Mouse (Mus musculus) right cerebral cortex, postnatal 4 days (tissue): ENCODE results near the gene Adk.

Experiments
- DNase-seq: peaks from one replicate; pipeline ENCODE4 v3.0.0-alpha.2; 2022

Gene Adk

DNA sequence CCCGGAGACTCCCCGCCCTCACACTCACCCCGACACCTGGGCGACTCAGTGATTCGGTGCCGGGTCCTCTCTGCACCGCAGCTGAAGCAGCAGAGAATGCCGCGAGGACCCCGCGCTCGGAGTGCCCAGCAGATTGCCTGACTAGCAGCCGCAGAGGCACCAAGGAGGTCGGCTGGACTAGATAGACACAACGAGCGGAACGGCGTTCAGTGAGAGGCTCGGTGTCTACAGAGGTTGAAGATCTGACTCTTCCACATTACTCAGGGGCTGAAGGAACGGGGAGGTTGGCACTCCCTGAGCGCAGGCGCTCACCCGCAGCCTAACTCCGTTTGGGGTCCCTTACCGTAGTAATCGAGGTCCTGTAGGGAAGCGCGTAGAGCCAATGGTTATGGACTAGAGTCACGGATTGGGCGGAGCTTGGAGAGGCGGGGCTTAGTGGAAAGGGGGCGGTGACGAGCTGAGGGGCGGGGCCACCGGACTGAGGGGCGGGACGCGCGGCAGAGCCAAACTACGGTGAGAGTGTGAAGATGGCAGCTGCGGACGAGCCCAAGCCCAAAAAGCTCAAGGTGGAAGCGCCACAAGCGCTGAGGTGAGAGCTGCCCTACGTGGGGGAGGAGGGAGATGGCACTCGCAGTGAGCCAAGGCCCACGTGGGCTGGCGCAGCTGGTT, at the start of gene Adk, which contains the start of gene Ap3m1:
Adk (plus strand) TSS at position 463 of the 669 bp plus-strand sequence.
Ap3m1 (minus strand) TSS at position 397 of the 669 bp plus-strand sequence.
- DNase-seq, result peak; percentile 88

DNA sequence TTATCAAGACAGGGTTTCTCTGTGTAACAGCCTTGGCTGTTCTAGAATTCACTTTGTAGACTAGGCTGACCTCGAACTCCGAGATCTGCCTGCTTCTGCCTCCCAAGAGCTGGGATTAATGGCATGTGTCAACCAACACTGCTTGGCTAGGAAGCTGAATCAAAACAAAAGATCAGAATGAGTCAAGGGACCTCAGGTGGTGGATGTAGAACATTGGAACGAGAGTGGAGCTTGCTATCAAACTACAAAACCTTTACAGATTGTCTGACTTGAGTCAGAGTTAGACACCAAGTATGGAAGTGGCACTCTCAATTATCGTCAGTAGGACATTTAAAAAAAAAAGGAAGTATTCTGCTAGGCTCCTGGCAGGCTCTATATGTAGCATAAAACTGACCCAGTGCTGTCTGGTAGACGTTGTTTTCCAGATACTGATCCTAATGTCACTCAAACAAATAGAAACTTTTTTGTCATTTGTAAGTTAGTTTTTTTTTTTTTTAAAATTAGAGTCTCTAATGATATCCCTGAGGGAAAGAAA, 38.5 kb upstream of the Adk start:
- DNase-seq, result no peak

DNA sequence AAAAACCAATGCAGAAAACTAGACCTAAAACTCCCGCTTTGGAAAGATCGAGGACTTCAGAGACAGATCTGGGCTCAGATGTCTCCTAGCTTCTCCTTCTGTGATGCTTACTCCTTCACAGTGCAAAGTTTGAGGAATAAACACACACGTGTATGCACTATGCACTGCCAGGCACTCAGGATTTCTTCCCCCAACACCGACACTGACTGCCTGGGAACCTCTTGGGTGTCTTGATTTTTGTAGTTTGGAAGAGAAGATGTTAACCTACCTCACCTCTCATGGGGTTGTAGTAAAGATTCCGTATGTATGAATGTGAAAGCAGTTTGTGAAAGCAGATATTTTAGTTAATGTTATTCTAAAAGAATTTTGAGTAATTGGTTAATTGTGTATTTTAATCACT, 34.5 kb upstream of the Adk start:
- no peak for DNase-seq

DNA sequence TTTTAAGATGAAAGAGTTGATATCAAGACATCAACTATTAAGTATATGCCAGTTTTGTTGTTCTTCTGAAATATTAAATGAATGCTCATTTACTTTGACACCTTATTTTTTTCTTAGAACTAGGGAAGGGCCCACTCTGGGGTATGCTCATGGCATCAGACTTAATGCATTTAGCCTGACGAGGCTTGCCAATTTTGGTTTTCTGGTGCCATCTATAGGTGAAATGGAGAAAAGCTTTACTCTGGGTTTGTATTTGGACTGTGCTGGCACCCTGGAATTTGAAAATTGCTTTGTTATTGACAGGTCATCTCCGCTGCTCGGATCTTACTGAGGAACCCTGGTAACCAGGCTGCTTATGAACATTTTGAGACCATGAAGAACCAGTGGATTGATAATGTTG, 33.4 kb upstream of the Adk start:
- DNase-seq, result no peak

DNA sequence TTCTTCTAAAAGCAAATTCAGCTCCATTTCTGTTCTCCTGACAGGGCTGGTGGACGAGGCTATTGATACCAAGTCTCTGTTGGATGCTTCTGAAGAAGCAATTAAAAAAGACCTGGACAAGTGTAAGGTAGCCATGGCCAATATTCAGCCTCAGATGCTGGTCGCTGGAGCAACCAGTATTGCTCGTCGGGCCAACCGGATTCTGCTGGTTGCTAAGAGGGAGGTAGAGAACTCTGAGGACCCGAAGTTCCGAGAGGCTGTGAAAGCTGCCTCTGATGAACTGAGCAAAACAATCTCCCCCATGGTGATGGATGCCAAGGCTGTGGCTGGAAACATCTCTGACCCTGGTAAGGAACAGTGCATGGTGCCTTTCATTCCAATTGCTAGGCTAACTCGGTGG, 31.9 kb upstream of the Adk start:
- DNase-seq, result no peak

DNA sequence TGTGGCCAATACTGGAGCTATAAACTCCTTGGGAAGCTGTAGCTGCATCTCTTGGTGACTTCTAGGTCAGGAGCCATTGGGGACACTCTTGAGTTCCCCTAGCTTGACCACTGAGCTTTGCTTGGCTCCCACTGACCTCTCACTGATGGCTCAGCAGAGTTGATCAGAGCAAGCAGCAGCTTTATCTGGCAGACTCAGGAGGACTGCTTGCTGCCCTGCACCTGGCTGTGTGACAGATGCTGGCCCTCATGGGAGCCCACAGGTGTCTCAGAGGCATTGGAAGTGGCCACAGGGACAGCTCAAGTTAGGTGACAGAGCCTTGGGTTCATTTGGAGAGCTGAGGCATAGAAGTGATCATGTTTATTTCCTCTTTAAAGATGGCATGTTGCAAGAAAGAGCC, 24.8 kb upstream of the Adk start:
- no peak for DNase-seq

DNA sequence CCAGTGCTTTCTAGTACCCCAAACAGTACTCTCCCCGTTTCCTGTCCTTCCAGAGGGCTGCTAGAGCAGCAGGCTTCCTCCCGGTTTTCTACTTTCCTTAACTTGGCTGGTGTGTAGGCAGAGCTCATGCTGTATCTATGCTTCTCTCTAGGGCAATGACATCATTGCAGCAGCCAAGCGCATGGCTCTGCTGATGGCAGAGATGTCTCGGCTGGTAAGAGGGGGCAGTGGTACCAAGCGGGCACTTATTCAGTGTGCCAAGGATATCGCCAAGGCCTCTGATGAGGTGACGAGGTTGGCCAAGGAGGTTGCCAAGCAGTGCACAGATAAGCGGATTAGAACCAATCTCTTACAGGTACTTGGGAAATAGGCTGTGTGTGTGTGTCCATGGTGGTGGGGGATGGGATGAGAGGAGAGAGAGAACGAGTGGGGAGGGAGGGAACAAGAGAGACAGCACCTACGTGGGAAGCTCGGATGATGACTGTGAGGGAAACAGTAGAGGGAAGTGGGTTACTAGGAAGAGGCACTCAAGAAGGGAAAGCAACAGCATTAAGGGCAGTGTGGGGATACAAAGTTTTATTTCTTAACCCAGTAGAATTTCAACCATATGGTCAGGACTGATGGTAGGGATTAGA, 23.2 kb upstream of the Adk start:
- DNase-seq, result no peak

DNA sequence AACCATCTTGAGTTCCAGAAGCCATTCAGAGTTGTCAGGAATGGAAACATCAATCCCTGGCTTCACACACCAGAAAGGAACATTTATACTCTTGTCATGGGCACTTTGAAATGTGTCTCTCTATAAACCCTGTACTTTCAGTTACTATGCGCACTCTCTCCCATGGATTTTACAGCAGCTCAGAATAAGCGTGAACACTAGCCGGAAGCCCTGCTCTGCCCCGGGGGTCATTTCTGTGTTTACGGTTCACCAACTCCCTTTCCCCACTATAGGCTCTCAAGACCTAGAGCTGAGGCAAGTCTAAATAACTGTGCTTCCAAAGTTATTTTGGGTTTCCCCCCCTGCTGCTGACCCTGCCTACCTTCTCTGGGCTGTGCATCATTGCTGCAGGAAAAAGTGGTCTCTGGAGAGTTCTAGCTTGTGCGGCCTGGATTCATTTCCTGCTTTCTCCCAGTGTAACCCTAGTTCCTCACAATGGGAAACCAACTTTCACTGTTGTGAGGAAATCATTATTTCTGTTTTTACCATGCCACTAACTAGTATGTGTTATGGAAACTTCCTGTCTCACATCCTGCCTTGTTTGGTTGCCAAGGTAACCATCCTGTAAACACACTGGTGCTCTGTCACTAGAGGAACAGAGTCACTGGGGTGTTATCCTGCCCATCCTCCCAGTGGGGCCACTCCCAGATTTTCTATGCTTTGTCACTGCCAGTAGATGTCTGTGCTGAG, 20.4 kb upstream of the Adk start:
- no peak for DNase-seq

DNA sequence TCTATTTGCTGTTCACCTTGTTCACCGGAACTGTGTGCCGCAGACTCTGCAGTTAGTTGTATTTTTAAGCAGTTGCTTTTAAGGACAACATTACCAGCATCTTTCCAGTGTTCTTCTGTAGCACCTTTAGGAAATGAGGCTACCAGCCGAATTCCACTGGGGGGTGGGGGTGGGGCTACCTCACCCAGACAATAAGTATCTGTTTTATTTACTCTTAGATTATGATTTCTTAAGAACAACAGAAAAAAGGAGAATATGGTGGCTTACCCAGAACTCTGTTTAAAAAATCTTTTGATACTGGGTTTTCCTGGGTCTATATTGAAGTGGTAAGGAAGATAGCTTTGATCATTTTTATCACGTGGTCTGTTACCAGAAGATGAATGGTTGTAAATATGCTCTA, 18.1 kb upstream of the Adk start:
- DNase-seq, result no peak

DNA sequence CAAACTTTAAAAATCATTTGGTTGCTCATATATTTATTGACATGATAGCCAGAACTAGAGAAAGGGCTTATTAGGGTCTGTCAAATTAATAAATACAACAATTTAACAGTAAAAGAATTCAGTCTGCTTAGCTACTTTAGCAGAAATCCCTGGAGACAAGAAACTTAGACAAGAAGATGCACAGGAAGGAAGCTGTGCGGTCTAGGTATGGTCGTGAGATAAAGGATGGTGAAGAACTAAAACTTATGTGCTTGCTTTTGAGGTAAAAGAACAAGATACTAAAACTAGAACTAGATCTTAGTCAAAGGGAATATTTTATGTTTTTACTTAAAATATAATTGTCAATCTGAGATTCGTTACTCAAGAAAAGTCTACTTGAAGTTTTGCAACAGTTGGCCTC, 17.6 kb upstream of the Adk start:
- no peak for DNase-seq

DNA sequence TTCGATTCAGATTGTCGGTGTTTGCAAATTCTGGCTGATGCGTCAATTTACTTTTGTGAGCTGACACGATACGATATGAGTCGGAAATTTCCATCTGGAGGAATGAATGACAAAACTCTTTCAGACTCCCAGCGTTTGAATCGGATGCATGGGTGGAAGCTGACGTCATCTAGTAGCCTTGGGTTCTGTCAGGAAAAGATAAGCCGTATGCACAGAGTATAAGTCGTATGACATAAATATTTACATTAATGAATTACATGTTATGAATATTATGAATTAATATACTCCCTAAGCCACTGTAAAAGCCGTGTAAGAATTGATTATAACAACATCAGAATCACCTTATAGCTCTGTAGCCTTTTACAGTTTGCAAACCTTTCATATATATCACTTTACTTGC, 13.3 kb upstream of the Adk start:
- DNase-seq, result no peak

DNA sequence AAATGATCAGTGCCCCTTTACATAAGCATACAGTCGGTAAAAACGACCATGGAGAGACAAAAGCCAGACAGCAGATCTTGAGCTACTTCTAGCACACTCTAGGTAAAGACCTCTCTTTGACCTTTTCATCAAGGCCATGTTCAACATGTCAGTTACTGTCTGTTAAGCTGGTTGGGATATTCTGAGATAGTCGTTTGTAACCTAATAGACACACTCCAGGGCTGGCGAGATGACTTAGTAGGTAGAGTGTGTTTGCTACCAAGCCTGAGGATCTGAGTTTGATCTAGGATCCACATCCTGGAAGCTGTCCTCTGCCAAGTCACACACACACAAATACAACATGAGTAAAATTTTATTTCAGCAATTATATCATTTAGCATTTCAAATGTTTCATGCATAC, 12.8 kb upstream of the Adk start:
- DNase-seq, result no peak

DNA sequence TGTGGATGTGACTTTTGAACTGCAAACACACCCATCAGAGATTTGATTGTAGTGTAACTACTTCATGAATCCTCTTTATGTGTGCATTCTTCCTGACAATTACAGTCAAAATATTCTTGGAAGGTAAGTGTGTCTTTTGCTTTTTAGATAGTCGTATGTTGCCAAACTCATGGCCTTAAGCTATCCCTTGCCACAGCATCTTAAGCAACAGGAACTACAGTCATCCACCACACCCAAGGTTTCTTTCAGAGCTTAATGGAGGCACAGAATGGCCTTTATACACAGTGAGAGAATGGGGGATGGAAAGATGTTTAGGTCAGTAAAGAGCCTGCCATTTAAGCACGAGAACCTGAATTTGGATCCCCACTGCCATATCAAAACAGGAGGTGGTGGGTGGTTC, 4.5 kb upstream of the Adk start:
- no peak for DNase-seq

DNA sequence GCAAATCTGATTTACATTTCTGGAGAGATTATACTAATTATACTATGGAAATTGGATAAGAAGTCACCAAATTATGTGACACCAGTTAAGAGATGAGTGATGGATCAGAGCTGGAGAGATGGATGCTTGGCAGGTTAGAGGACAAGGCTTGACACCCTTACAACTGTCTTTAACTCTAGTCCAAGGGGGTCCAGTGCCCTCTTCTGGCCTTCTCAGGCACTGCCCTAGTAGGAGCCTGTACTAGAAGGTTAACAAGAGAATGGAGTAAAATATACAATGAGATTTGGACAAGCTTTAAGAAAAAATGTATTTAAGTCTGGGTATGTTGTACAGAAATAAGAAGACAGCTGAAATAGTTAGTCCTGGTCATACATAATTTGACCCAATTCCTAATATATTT, 3.5 kb upstream of the Adk start:
- no peak for DNase-seq

DNA sequence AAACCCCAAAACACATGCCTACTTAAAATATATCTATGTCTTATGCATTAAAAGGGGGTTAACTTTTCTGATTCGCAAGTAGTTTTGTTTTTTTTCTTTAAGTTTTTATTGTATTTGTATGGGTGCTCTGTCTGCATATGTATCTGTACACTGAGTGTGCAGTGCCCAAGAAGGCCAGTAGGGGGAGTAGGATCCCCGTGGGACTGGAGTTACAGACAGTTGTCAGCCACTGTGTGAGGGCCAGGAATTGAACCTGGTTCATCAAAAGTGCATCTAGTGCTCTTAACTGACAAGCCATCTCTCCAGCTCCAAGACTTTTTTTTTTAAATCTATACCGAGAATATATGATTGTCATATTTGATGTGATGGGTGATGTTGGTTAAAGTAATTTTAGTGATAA, 1.6 kb upstream of the Adk start:
- DNase-seq, result peak; percentile 46

DNA sequence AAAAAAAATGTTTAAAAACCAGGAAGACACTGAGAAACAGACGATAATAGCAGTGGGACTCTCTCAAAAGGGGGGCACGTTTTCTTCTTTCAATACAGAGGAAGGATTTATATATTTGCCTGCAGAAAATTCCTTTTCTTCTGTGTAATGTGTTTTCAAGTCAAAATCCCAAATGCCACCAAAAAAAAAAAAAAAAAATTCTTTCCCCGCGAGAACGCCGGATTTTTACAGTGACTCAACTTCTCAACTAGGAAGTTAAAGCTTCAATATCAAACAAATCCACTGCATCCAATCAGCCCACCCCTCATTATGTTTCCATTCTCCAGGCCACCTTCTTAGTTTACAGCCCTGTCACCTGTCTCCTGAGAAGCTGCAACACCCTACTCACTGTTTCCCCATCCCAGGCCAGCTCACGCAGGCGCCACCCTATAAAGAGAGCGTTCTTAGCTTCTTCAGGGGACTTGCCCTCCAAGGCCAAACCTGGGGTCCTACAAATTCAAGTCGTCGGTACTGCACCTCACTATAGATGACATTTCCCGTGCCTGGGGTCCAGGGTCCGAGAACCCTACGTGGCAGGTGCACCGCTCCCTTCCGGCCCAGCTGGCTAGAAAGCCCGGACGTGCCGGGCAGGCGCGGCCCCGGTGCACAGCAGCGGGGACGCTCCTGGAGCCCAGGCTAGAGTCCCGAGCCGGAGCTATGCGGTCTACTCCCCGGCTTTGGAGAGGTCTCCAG, 828 bp upstream of the Adk start:
- DNase-seq, result no peak

DNA sequence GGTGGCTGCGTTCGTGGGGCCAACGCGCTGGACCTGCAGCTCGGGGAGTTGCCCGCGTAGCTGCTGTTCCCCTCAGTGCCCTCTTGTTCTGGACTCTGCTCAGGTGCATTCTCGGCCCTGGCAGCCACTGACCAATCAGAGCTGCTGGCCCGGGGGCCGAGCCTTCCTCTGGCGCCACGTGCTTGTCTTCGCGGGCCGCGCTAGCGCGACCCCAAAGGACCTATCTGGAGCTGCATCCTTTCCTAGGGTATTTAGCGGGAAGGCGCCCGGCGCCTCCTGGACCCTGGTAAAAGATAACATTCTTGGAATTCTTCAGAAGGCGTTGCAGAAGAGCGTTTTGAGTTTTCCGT, 382 bp downstream of the Adk start:
- peak; percentile 63 for DNase-seq

DNA sequence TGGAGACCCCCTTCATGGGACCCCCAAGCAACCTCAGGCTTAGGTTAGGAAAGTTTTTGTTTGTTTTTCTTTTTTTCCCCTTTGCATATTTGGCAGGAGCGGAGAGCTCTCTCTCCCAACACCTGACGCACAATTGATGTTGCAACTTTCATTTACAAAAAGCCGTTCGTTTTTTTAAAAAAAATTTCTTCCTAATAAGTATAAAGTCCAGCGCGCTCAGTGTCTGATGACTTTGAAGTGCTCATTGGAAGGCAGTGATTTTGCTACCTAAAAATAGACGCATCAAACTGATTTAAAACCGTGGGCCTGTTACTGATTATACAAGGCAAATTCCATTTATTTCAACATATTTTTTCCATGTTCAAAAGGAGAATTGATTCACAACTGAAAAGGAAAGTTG, 777 bp downstream of the Adk start:
- DNase-seq, result no peak

DNA sequence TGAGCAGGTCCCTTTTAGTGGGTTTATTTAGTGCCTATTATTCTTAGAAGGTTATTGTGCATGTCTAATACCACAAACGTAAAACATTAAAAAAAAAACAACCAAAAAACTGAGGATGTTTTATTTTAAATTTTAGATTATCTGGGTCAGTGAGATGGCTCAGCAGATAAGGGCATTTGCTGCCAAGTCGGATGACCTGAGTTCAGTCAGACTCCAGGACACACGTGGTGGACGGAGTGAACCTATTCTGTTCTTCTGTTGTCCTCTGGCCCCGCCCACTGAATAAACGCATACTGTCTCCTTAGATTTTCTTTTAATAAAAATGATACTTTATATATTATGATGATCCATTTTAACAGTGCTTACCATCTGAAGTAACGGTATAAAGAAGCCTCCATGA, 1.2 kb downstream of the Adk start:
- DNase-seq, result no peak

DNA sequence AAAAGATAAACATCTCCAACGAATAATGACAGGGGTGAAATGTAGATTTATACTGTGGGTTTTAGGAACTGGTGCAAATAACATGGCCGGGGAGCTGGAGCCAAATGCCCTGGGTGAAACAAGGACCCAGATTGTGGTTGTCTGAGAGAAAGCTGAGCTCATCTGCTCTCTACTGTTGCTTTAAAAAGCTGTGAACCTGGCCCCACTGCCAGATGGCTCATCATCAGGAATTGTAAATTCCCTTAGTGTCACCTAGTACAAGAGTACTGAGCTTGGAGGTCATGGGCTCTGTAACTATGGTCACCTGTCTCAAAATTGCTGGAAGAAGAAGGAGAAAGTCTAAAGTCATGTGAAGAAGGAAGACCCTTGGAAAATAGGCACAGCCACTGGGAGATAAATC, 6.6 kb downstream of the Adk start:
- no peak for DNase-seq

DNA sequence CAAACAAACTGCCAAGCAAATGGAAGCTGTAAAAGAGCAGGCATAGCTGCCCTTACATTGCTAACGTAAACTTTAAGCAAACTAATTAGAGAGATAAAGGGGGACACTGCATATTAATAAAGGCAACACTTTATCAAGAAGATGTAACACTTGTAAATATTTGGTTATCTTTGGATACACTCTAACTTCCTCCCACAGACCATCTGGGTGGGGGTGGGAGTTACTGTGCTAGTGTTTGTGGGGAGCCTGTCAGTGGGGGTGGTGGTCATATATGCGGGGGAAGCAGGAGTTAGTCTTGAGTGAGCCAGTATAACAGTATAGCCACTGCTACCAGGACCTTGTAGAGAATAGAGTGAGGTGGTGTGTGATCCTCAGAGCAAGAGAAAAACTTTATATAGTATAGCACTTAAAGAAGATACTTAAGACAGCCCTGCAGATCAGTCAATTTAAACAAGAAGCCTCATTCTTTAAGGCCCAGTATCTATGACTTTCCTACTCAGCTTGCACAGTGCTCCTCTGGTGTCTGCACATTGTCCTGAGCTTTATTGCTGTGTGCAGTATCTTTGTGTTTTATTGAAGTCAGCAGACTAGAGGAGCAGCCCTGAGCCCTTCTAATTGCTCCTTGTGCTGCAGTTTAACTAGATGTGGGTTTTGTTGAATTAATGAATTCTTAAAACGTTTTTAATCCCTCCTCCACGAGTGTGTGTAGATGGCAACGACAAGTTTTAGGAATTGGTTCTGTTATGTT, 10.6 kb downstream of the Adk start:
- no peak for DNase-seq

DNA sequence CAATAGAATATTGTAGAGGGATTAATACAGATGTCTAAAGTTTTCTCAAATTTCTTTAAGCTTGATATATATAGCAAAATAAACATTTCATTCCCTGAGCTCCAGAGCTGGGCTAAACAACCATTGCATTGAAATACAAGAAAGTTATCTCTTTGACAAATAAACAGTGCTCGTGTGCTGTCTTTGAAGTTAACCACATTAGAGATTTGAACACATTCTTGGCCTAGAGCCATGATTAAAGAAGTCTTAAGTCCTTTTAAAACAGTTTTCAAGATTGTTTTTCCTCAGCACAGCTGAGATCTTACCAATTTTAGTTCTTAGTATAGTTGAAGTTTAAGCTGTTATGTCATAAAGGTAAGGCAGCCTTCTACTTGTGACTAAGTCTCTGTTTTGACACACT, 11.9 kb downstream of the Adk start:
- no peak for DNase-seq
